Mouse (Mus musculus): ENCODE results near the gene Nolc1.

- no peak for TF ChIP-seq POLR2A (IDR thresholded peaks at IDR 0.05; ENCODE audit: borderline replicate concordance, insufficient read depth, low read length)
- TF ChIP-seq CTCF (IDR thresholded peaks at IDR 0.05; ENCODE audit: borderline replicate concordance, insufficient read depth, low read depth, low read length): no peak
Observed at GRCm38 (mm10) chr19:46103437-46104186, 27.9 kb downstream of the Nolc1 start.
